Mouse (Mus musculus) midbrain, embryonic 11.5 days (tissue): ENCODE data around the gene Ndel1. TPM values are rescaled to one million over a fixed set of nuclear protein-coding genes. Genes with fewer than 3 reads are reported as not detected.
A peak's percentile ranks its signal among the peaks of the same experiment; 100 is the strongest.

ENCODE experiments used
- ATAC-seq: fragments of 200-750 bp; cut with Nextera tagmentation; 2 replicates; pipeline ENCODE4 v1.8.0; 2017; ENCODE audit warnings: moderate TSS enrichment, moderate library complexity; ENCODE audit not compliant: low FRiP score
- DNase-seq: peaks from one replicate; pipeline ENCODE4 v3.0.0; 2015; ENCODE audit warnings: low spot score; ENCODE audit errors: missing footprints
- H3K27ac ChIP-seq: fragments of 300-500 bp; sonication (generic); 2 replicates; pipeline ENCODE4 v1.5.1; 2014; ENCODE audit warnings: low read depth, low read length
- H3K27me3 ChIP-seq: fragments of 300-500 bp; sonication (generic); 2 replicates; pipeline ENCODE4 v1.6.1; 2014; ENCODE audit warnings: mild to moderate bottlenecking, low read length, moderate library complexity, mixed read lengths; ENCODE audit not compliant: control insufficient read depth, insufficient read depth
- H3K36me3 ChIP-seq: fragments of 300-500 bp; sonication (generic); 2 replicates; pipeline ENCODE4 v1.6.1; 2014; ENCODE audit warnings: mild to moderate bottlenecking, low read length, moderate library complexity, mixed read lengths; ENCODE audit not compliant: control insufficient read depth, insufficient read depth
- H3K4me1 ChIP-seq: fragments of 300-500 bp; sonication (generic); 2 replicates; pipeline ENCODE4 v1.6.1; 2014; ENCODE audit warnings: low read length; ENCODE audit not compliant: control insufficient read depth, insufficient read depth
- H3K4me2 ChIP-seq: fragments of 300-500 bp; sonication (generic); 2 replicates; pipeline ENCODE4 v1.6.1; 2014; ENCODE audit warnings: mild to moderate bottlenecking, moderate library complexity
- H3K4me3 ChIP-seq: fragments of 300-500 bp; sonication (generic); 2 replicates; pipeline ENCODE4 v1.5.1; 2014; ENCODE audit warnings: low read depth, low read length
- H3K9ac ChIP-seq: fragments of 300-500 bp; sonication (generic); 2 replicates; pipeline ENCODE4 v1.6.1; 2014; ENCODE audit warnings: low read length
- H3K9me3 ChIP-seq: fragments of 300-500 bp; sonication (generic); 2 replicates; pipeline ENCODE4 v1.6.1; 2016; ENCODE audit warnings: low read length; ENCODE audit not compliant: control insufficient read depth
- WGBS: fragments of 180-500 bp; shearing (Covaris S2); extraction: QIAGEN DNeasy Blood & Tissue Kit; methylation state at CpG from one replicate; pipeline ENCODE4 v1.1.7; 2014; 5-methylcytosine and 5-hydroxymethylcytosine counted together
- polyA plus RNA-seq: library from polyadenylated mRNA; unstranded; fragments of >200 nt; fragmentation: Nextera tagmentation; extraction: Ambion mirVana; gene quantifications from 2 replicates; pipeline ENCODE4 v1.2.1, GENCODE M21; 2014

Ndel1 gene
- polyA plus RNA-seq, 1 experiment from 2014 or later, result 47.6 TPM

GRCm38 (mm10) chr11:68863631-68864091, 8.0 kb downstream of the Ndel1 start:
- WGBS, result 77% methylated on average over 4 of the region's 4 CpGs
- ATAC-seq (no peak), DNase-seq (no peak)
- Histone ChIP-seq H3K4me3 (no peak overlapping the region), H3K9ac (no peak overlapping the region), H3K27ac (no peak overlapping the region), H3K9me3 (no peaks in the 10 kb centered on the region), H3K36me3 (no peaks in the 10 kb centered on the region), H3K4me1 (no peaks in the 10 kb centered on the region), H3K4me2 (no peak overlapping the region), H3K27me3 (no peaks in the 10 kb centered on the region)

DNA sequence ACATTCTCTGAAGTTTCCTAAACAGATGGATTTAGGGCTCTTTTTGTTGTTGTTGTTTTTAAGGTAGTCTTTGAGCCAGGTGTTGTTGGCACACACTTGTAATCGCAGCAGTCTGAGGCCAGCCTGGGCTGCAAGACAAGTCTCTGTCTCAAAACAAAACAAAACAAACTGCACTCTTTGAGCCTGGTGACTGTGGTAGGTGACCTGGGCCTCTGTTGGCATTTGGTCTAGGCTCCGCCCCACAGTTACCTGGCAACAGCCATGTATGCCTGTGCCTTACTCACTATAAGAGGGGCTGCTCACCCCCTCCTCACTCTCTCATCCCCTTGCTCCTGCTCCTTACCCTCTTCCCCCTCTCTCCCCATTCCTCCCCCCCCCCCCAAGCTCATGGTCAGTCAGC, 9.4 kb downstream of the Ndel1 start:
- Histone ChIP-seq H3K9ac (no peak overlapping the region), H3K4me1 (no peaks in the 10 kb centered on the region), H3K4me3 (no peak overlapping the region), H3K9me3 (no peaks in the 10 kb centered on the region), H3K27ac (no peak overlapping the region), H3K4me2 (no peak overlapping the region), H3K36me3 (no peaks in the 10 kb centered on the region), H3K27me3 (no peaks in the 10 kb centered on the region)
- 84% methylated on average over 2 of the region's 2 CpGs for WGBS
- no peak for ATAC-seq
- DNase-seq, result no peak

DNA sequence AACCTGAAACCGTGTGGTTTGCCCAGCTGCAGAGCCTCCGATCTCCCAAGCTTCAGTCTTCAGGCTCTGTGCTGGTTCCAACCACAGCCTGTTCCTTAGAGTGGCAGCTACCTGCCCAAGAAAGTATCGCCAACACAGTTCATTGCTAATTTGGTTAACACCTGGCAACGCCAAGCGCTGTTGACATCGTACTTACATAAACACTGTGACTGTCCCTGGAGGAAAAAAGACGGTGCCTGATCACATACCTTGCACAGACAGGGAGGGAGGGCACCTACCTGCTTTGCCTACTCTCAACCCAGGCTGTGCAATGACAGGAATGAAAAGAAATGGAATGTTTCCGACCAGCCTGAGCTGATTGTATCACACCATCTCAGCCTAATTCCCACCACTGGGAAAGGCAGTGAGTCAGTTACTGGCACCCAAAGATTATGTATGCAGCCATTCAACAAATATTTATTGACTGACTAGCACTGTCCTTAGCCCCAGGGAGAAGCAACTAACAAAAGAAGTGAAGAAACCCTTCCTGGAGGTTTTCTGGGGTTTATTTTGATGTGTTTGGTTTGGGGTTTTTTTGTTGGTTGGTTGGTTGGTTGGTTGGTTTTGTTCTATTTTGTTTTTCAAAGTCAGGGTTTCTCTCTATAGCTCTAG, 11.6 kb downstream of the Ndel1 start:
- H3K9me3 ChIP-seq, result no peaks in the 10 kb centered on the region
- DNase-seq (no peak), ATAC-seq (no peak)
- no peaks in the 10 kb centered on the region for H3K27me3 ChIP-seq
- H3K9ac ChIP-seq, result no peak overlapping the region
- no peak overlapping the region for H3K4me3 ChIP-seq
- H3K27ac ChIP-seq, result no peak overlapping the region
- no peak overlapping the region for H3K4me2 ChIP-seq
- 81% methylated on average over 8 of the region's 8 CpGs for whole genome bisulfite sequencing
- no peaks in the 10 kb centered on the region for H3K36me3 ChIP-seq
- no peaks in the 10 kb centered on the region for H3K4me1 ChIP-seq

- no peaks in the 10 kb centered on the region for H3K36me3 ChIP-seq
- ATAC-seq (no peak), DNase-seq (no peak)
- H3K9ac ChIP-seq, result no peak overlapping the region
- peaks cover 5% of the 10 kb centered on the region for H3K4me1 ChIP-seq
- H3K27ac ChIP-seq, result no peak overlapping the region
- H3K27me3 ChIP-seq, result no peaks in the 10 kb centered on the region
- H3K4me3 ChIP-seq, result no peak overlapping the region
- WGBS, result 90% methylated on average over 3 of the region's 3 CpGs
- no peaks in the 10 kb centered on the region for H3K9me3 ChIP-seq
- no peak overlapping the region for H3K4me2 ChIP-seq
Observed at GRCm38 (mm10) chr11:68857329-68857728, 14.3 kb downstream of the Ndel1 start.

- no peak for ATAC-seq
- no peak overlapping the region for H3K4me3 ChIP-seq
- no peak overlapping the region for H3K27ac ChIP-seq
- no peaks in the 10 kb centered on the region for H3K36me3 ChIP-seq
- no peak overlapping the region for H3K4me2 ChIP-seq
- H3K27me3 ChIP-seq, result no peaks in the 10 kb centered on the region
- H3K9me3 ChIP-seq, result no peaks in the 10 kb centered on the region
- H3K4me1 ChIP-seq, result peaks cover 18% of the 10 kb centered on the region
- H3K9ac ChIP-seq, result no peak overlapping the region
- DNase-seq, result no peak
- 88% methylated on average over 3 of the region's 3 CpGs for WGBS
Observed at GRCm38 (mm10) chr11:68854621-68855020, 17.0 kb downstream of the Ndel1 start.

DNA sequence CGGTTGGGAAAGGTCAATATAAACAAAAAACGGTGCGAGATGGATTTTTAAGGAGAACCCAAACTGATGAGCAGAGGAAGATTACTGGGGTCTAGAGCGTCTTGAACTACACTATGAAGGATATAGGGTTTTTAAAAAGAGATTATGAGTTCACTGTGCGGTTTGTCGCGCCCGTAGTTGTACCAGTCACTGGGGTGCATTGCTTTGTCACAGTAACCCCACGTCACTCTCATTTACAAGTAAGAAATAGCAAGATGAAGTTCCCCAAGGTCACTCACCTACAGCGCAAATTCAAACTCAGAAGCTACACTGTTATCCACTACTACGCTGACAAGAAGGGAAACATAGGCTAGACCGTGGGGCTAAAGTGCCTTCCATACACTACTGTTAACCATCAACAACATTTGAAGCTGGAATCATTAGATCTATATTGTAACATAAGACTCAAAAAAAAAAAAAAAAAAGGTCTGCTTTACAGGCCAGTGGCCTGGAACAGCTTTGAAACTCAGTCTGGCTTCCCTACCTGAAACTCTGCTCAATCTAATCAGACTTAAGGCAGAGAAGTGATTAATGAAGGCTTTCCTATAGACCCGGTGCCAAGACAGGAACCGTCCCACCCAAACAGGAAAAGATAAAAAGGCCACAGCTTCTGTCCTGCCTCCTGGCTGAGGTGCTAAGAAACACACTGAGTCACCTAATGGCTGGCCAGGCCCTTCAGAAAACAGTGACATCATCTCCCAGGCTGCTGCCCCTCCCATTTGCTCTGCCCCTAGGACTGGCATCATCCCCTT, 17.9 kb downstream of the Ndel1 start:
- Histone ChIP-seq H3K4me1 (peaks cover 18% of the 10 kb centered on the region), H3K4me3 (peak overlapping the region; percentile 93), H3K9me3 (no peaks in the 10 kb centered on the region), H3K27ac (peak overlapping the region; percentile 35), H3K36me3 (no peaks in the 10 kb centered on the region), H3K4me2 (peak overlapping the region; percentile 80), H3K27me3 (no peaks in the 10 kb centered on the region), H3K9ac (peak overlapping the region; percentile 63)
- 54% methylated on average over 14 of the region's 14 CpGs for WGBS
- DNase-seq (no peak), ATAC-seq (no peak)

DNA sequence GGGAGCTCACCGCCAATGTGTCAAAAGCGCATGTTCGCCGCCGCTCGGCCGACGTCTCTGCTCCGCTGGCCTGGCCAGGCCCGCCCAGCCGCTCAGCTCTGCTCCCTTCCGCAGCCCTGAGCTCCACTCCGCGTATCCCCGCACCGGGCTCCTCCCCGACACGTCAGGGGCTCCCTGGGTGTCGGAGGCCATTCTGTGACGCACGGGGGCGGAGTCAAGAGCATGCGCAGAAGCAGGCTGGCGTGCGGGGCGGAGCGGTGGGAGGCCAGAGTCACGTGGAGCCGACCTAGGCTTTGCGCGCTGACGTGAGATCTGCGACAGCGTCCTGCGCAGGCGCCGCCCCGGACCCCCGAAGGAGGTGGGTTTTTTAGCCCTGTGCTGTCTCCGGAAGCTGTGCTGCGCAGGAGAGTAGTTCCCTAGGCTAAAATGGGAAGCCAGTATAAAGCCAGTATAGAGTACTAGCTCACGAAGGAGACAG, 18.7 kb downstream of the Ndel1 start:
- H3K27me3 ChIP-seq, result no peaks in the 10 kb centered on the region
- no peaks in the 10 kb centered on the region for H3K36me3 ChIP-seq
- no peaks in the 10 kb centered on the region for H3K9me3 ChIP-seq
- peak overlapping the region; percentile 80 for H3K4me2 ChIP-seq
- H3K4me3 ChIP-seq, result peak overlapping the region; percentile 93
- H3K27ac ChIP-seq, result peak overlapping the region; percentile 82
- peaks cover 18% of the 10 kb centered on the region for H3K4me1 ChIP-seq
- DNase-seq (peak; percentile 100), ATAC-seq (peak; percentile 99)
- WGBS, result under 1% methylated on average over 42 of the region's 42 CpGs
- H3K9ac ChIP-seq, result peak overlapping the region; percentile 91

- ATAC-seq, result no peak
- H3K9me3 ChIP-seq, result no peaks in the 10 kb centered on the region
- no peaks in the 10 kb centered on the region for H3K27me3 ChIP-seq
- peak overlapping the region; percentile 80 for H3K4me2 ChIP-seq
- WGBS, result 0% methylated on average over 36 of the region's 36 CpGs
- H3K9ac ChIP-seq, result peak overlapping the region; percentile 91
- no peak for DNase-seq
- no peaks in the 10 kb centered on the region for H3K36me3 ChIP-seq
- H3K4me1 ChIP-seq, result peaks cover 18% of the 10 kb centered on the region
- peak overlapping the region; percentile 93 for H3K4me3 ChIP-seq
- H3K27ac ChIP-seq, result peak overlapping the region; percentile 82
Observed at GRCm38 (mm10) chr11:68852486-68852901, 19.2 kb downstream of the Ndel1 start.
